Mouse (Mus musculus) CH12.LX (cell line): Measurements from ENCODE around the gene Cacna1s. TPM values are rescaled to one million over a fixed set of nuclear protein-coding genes. Genes with fewer than 3 reads are reported as not detected.

Experiments used
- DNase-seq: peaks from one replicate; pipeline ENCODE4 v3.0.0-alpha.2; 2013; ENCODE audit errors: extremely low read depth
- H3K27ac ChIP-seq: 2 replicates; pipeline ENCODE4 v1.5.1; 2012; ENCODE audit warnings: low read depth, mild to moderate bottlenecking, control low read depth, moderate library complexity; ENCODE audit not compliant: insufficient read depth
- H3K27me3 ChIP-seq: replicated peaks from 2 replicates; pipeline ENCODE3; 2012; ENCODE audit warnings: inconsistent platforms
- H3K36me3 ChIP-seq, 2 experiments: replicated peaks in 1 of 2; 2 replicates each; pipeline versions ENCODE3 to v1.6.1; 2012; ENCODE audit warnings: inconsistent platforms in 1 of 2, low read length in 1 of 2, mild to moderate bottlenecking in 1 of 2, mixed read lengths in 1 of 2, moderate library complexity in 1 of 2; ENCODE audit not compliant: control insufficient read depth in 1 of 2, insufficient read depth in 1 of 2
- H3K4me1 ChIP-seq, 2 experiments: 2 replicates each; pipeline ENCODE4 v1.6.1; 2012; ENCODE audit warnings: inconsistent platforms in 1 of 2, moderate library complexity in 1 of 2; ENCODE audit not compliant: insufficient read depth in 2 of 2, control insufficient read depth in 1 of 2
- H3K4me2 ChIP-seq: 2 replicates; pipeline ENCODE4 v1.6.1; 2012; ENCODE audit warnings: low read depth, mild to moderate bottlenecking, control low read depth; ENCODE audit not compliant: poor library complexity, insufficient read depth, severe bottlenecking
- H3K4me3 ChIP-seq, 3 experiments: fragments of 150-350 bp in 1 of 3; sonication (generic) in 1 of 3; replicated peaks in 1 of 3; 2 replicates each; pipeline versions ENCODE3 to v1.5.1; 2011 to 2012; ENCODE audit warnings: low read depth in 2 of 3, low read length in 2 of 3, mild to moderate bottlenecking in 2 of 3, moderate library complexity in 2 of 3, control low read depth in 1 of 3, improper control_type of control experiment in 1 of 3, inconsistent platforms in 1 of 3, mixed read lengths in 1 of 3; ENCODE audit not compliant: poor library complexity in 1 of 3
- H3K79me2 ChIP-seq: replicated peaks from 2 replicates; pipeline ENCODE4 v1.6.1; 2012; ENCODE audit warnings: mild to moderate bottlenecking, moderate library complexity; ENCODE audit not compliant: control insufficient read depth, poor library complexity, insufficient read depth, severe bottlenecking; ENCODE audit errors: extremely low read depth
- H3K9ac ChIP-seq: 2 replicates; pipeline ENCODE4 v1.6.1; 2012; ENCODE audit warnings: low read depth, mild to moderate bottlenecking, control low read depth, moderate library complexity; ENCODE audit not compliant: insufficient read depth
- H3K9me3 ChIP-seq: replicated peaks from 2 replicates; pipeline ENCODE3; 2012; ENCODE audit warnings: low read length, inconsistent platforms, mixed read lengths
- BHLHE40 ChIP-seq: IDR thresholded peaks from 2 replicates; pipeline ENCODE4 v1.6.1; 2011; ENCODE audit warnings: mild to moderate bottlenecking, low read depth, low read length, improper control_type of control experiment
- CHD1 ChIP-seq: IDR thresholded peaks from 2 replicates; pipeline ENCODE4 v1.6.1; 2012; ENCODE audit warnings: low read depth, low read length, improper control_type of control experiment, inconsistent platforms
- CHD2 ChIP-seq: IDR thresholded peaks from 2 replicates; pipeline ENCODE4 v1.6.1; 2011; ENCODE audit warnings: low read length, improper control_type of control experiment
- ELF1 ChIP-seq: IDR thresholded peaks from 2 replicates; pipeline ENCODE4 v1.6.1; 2014; ENCODE audit warnings: low read depth, mild to moderate bottlenecking, inconsistent platforms, low read length, improper control_type of control experiment
- EP300 ChIP-seq: IDR thresholded peaks from 2 replicates; pipeline ENCODE4 v1.6.1; 2011; ENCODE audit warnings: low read length, improper control_type of control experiment
- ETS1 ChIP-seq: conservative IDR thresholded peaks from 2 replicates; pipeline ENCODE4 v1.6.1; 2012; ENCODE audit warnings: low read depth, mild to moderate bottlenecking, inconsistent platforms, low read length, improper control_type of control experiment, moderate library complexity
- GABPA ChIP-seq: IDR thresholded peaks from 2 replicates; pipeline ENCODE4 v1.6.1; 2012; ENCODE audit warnings: low read depth, low read length, improper control_type of control experiment, inconsistent platforms; ENCODE audit not compliant: insufficient replicate concordance
- HCFC1 ChIP-seq: IDR thresholded peaks from 2 replicates; pipeline ENCODE4 v1.6.1; 2012; ENCODE audit warnings: low read depth, mild to moderate bottlenecking, inconsistent platforms, low read length, improper control_type of control experiment
- JUND ChIP-seq: conservative IDR thresholded peaks from 2 replicates; pipeline ENCODE4 v1.6.1; 2011; ENCODE audit warnings: low read depth, low read length, improper control_type of control experiment
- KAT2A ChIP-seq: IDR thresholded peaks from 2 replicates; pipeline ENCODE4 v1.6.1; 2012; ENCODE audit warnings: low read length, improper control_type of control experiment, inconsistent platforms; ENCODE audit not compliant: insufficient replicate concordance
- MAFK ChIP-seq: IDR thresholded peaks from 2 replicates; pipeline ENCODE4 v1.6.1; 2011; ENCODE audit warnings: low read length, improper control_type of control experiment; ENCODE audit not compliant: insufficient replicate concordance
- MAX ChIP-seq: IDR thresholded peaks from 2 replicates; pipeline ENCODE4 v1.6.1; 2011; ENCODE audit warnings: low read length, improper control_type of control experiment
- MAZ ChIP-seq: IDR thresholded peaks from 2 replicates; pipeline ENCODE4 v1.6.1; 2012; ENCODE audit warnings: low read depth, mild to moderate bottlenecking, inconsistent platforms, low read length, improper control_type of control experiment, moderate library complexity
- MEF2A ChIP-seq: IDR thresholded peaks from 2 replicates; pipeline ENCODE4 v1.6.1; 2014; ENCODE audit warnings: low read depth, mild to moderate bottlenecking, inconsistent platforms, low read length, improper control_type of control experiment, borderline replicate concordance
- MXI1 ChIP-seq: IDR thresholded peaks from 2 replicates; pipeline ENCODE4 v1.6.1; 2011; ENCODE audit warnings: mild to moderate bottlenecking, low read depth, low read length, improper control_type of control experiment
- MYC ChIP-seq: IDR thresholded peaks from 2 replicates; pipeline ENCODE4 v1.6.1; 2011; ENCODE audit warnings: low read depth, mild to moderate bottlenecking, improper control_type of control experiment, low read length
- NELFE ChIP-seq: IDR thresholded peaks from 2 replicates; pipeline ENCODE4 v1.6.1; 2011; ENCODE audit warnings: low read depth, low read length, improper control_type of control experiment
- NRF1 ChIP-seq: IDR thresholded peaks from 2 replicates; pipeline ENCODE4 v1.6.1; 2014; ENCODE audit warnings: low read depth, mild to moderate bottlenecking, inconsistent platforms, low read length, improper control_type of control experiment, moderate library complexity
- PAX5 ChIP-seq: IDR thresholded peaks from 2 replicates; pipeline ENCODE4 v1.6.1; 2012; ENCODE audit warnings: low read length, inconsistent platforms, mixed read lengths
- POLR2A ChIP-seq: IDR thresholded peaks from 2 replicates; pipeline ENCODE4 v1.6.1; 2011; ENCODE audit warnings: low read depth, mild to moderate bottlenecking, improper control_type of control experiment, low read length
- POLR2AphosphoS2 ChIP-seq: IDR thresholded peaks from 2 replicates; pipeline ENCODE4 v1.6.1; 2011; ENCODE audit warnings: low read depth, low read length, improper control_type of control experiment
- RAD21 ChIP-seq: IDR thresholded peaks from 2 replicates; pipeline ENCODE4 v1.6.1; 2011; ENCODE audit warnings: low read depth, mild to moderate bottlenecking, low read length, improper control_type of control experiment, moderate library complexity
- RCOR1 ChIP-seq: conservative IDR thresholded peaks from 2 replicates; pipeline ENCODE4 v1.6.1; 2012; ENCODE audit warnings: low read depth, mild to moderate bottlenecking, inconsistent platforms, low read length, improper control_type of control experiment
- SIN3A ChIP-seq: IDR thresholded peaks from 2 replicates; pipeline ENCODE4 v1.6.1; 2012; ENCODE audit warnings: low read length, improper control_type of control experiment, inconsistent platforms
- SMC3 ChIP-seq: IDR thresholded peaks from 2 replicates; pipeline ENCODE4 v1.6.1; 2011; ENCODE audit warnings: low read depth, low read length, improper control_type of control experiment
- TBP ChIP-seq: conservative IDR thresholded peaks from 2 replicates; pipeline ENCODE4 v1.6.1; 2011; ENCODE audit warnings: low read depth, low read length, improper control_type of control experiment
- TCF12 ChIP-seq: IDR thresholded peaks from 2 replicates; pipeline ENCODE4 v1.6.1; 2014; ENCODE audit warnings: low read depth, mild to moderate bottlenecking, inconsistent platforms, low read length, improper control_type of control experiment
- USF1 ChIP-seq: IDR thresholded peaks from 2 replicates; pipeline ENCODE4 v1.6.1; 2014; ENCODE audit warnings: low read depth, mild to moderate bottlenecking, inconsistent platforms, low read length, improper control_type of control experiment
- USF2 ChIP-seq: conservative IDR thresholded peaks from 2 replicates; pipeline ENCODE4 v1.6.1; 2011; ENCODE audit warnings: low read depth, low read length, improper control_type of control experiment
- ZKSCAN1 ChIP-seq: IDR thresholded peaks from 2 replicates; pipeline ENCODE4 v1.6.1; 2012; ENCODE audit warnings: low read depth, inconsistent platforms, low read length, improper control_type of control experiment, borderline replicate concordance
- ZMIZ1 ChIP-seq: IDR thresholded peaks from 2 replicates; pipeline ENCODE4 v1.6.1; 2012; ENCODE audit warnings: low read depth, mild to moderate bottlenecking, inconsistent platforms, low read length, improper control_type of control experiment
- ZNF384 ChIP-seq: IDR thresholded peaks from 2 replicates; pipeline ENCODE4 v1.6.1; 2012; ENCODE audit warnings: low read depth, low read length, improper control_type of control experiment, inconsistent platforms
- dilution Hi-C: fragments of 300-500 bp; cut with MboI; formaldehyde crosslinking; loops from 2 replicates; pipeline ENCODE4 v1.14.3; 2020; ENCODE audit warnings: low sequenced_read_pairs; ENCODE audit not compliant: extremely low pct_unique_long_range_greater_than_20kb, extremely low pct_ligation_motif_present
- in situ Hi-C: fragments of 300-500 bp; cut with MboI; formaldehyde crosslinking; loops from 3 replicates; pipeline ENCODE4 v1.14.3; 2019; ENCODE audit warnings: low sequenced_read_pairs, low pct_ligation_motif_present, low pct_unique_long_range_greater_than_20kb, mixed read lengths
- polyA plus RNA-seq: library from polyadenylated mRNA; unstranded; fragments of >175 nt; gene quantifications from 2 replicates; pipeline ENCODE4 v1.2.1, GENCODE M21; 2012; ENCODE audit warnings: low read depth; ENCODE audit not compliant: insufficient read length
- total RNA-seq, 2 experiments: library from RNA; depleted of rRNA; stranded (reverse); fragments of 300-350 nt in 1 of 2; fragments of >200 nt in 1 of 2; gene quantifications; 2 replicates each; pipeline ENCODE4 v1.2.3; 2012 to 2014

Gene Cacna1s
- total and polyA plus RNA-seq, 3 experiments, result 33.9 to 90.0 (median 61.7) TPM

DNA sequence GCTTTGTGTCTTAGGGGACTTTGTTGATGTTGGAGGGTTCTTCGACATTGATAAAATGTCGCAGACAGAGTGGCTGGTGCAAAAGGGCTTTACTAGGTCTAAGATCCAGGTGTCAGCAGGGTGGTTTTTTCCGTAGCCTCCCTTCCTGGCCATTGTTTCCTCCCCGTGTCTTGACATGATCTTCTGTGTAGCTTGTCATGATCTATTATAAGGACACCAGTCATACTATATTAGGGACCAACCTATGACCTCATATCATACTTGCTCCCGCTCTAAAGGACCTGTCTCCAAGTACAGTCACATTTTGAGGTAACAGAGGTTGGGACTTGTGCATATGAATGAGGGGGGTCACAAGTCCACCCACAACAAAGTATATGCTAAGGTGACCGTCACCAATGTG is 108.4 kb downstream of the Cacna1s start (continued):
- no peak for TF ChIP-seq ZNF384
- TF ChIP-seq USF2, result no peak
- TF ChIP-seq NELFE, result no peak
- TF ChIP-seq TCF12, result no peak
- no peak for TF ChIP-seq POLR2AphosphoS2
- TF ChIP-seq MAFK, result 0 out of 2 replicates have a peak, but pooled peaks have one; percentile 10
- TF ChIP-seq SMC3, result no peak
- TF ChIP-seq ZMIZ1, result no peak
- TF ChIP-seq ZKSCAN1, result no peak
- 0 out of 2 replicates have a peak, but pooled peaks have one; percentile 8 for TF ChIP-seq CHD1
- TF ChIP-seq USF1, result no peak
- peak; percentile 91 for TF ChIP-seq MEF2A
- no peak for TF ChIP-seq KAT2A
- no peak for TF ChIP-seq MAX
- TF ChIP-seq MXI1, result peak; percentile 19; the same call in 1 of the 2 replicates
- no peak for TF ChIP-seq GABPA
- TF ChIP-seq RAD21, result no peak; the same call in 1 of the 2 replicates

DNA sequence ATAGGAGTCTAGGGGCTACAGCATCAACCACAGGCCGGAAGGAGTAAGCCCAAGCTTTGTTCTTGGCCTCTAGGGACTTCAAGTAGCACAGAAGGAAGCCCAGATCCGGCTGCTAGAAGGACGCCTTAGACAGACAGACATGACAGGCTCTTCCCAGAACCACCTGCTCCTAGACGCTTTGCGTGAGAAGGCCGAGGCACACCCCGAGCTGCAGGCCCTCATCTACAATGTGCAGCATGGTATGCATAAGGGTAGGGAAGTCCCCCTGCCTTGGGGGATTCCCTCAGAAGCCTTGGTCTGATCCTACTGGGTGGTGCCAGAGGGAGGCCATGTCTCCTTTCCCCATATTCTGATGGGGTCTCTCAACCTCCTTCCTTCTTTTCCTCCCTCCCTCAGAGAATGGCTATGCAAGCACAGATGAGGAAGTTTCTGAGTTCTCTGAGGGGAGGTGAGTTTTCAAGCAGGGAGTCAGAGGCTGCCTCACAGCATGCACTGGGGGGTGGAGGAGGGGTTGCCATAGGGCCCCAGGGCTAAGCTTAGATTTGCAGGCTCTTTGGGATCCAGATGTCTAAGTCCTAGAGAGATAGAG is 108.9 kb downstream of the Cacna1s start:
- peak overlapping the region; percentile 60 for H3K4me2 ChIP-seq
- DNase-seq, result peak; percentile 97
- in situ Hi-C loops (loop anchor here (5.0 kb wide), 1 partner anchor 34 kb away; no protein-coding TSS in a partner anchor), dilution Hi-C loops (no loop called here)
- peak overlapping the region; percentile 73 for H3K9ac ChIP-seq
- H3K27ac ChIP-seq, result peak overlapping the region; percentile 97
- peaks cover 41 to 67% of the 10 kb centered on the region in 2 experiments for H3K4me1 ChIP-seq
- peaks cover 75 to 83% of the 10 kb centered on the region in 2 experiments for H3K36me3 ChIP-seq
- peak overlapping the region in 2 of 3 experiments; percentile 15 to 27 for H3K4me3 ChIP-seq
- no peaks in the 10 kb centered on the region for H3K27me3 ChIP-seq
- no peaks in the 10 kb centered on the region for H3K9me3 ChIP-seq
- no peaks in the 10 kb centered on the region; the same call in 1 of the 2 replicates for H3K79me2 ChIP-seq
- TF ChIP-seq ETS1 (peak; percentile 88), ZNF384 (no peak), RAD21 (no peak; the same call in 1 of the 2 replicates), CHD2 (peak; percentile 71), KAT2A (0 out of 2 replicates have a peak, but pooled peaks have one; percentile 53), MAX (peak; percentile 74), NELFE (0 out of 2 replicates have a peak, but pooled peaks have one; percentile 49), TBP (no peak; the same call in 1 of the 2 replicates), RCOR1 (peak; percentile 51; the same call in 1 of the 2 replicates), MEF2A (peak; percentile 69), MAZ (peak; percentile 89), SMC3 (no peak; the same call in 1 of the 2 replicates), MXI1 (peak; percentile 70), CHD1 (peak; percentile 62; the same call in 1 of the 2 replicates), POLR2A (peak; percentile 45; the same call in 1 of the 2 replicates), PAX5 (no peak), JUND (peak; percentile 46; the same call in 1 of the 2 replicates), MYC (peak; percentile 79), TCF12 (peak; percentile 79), BHLHE40 (peak; percentile 84), POLR2AphosphoS2 (no peak), SIN3A (peak; percentile 97), EP300 (peak; percentile 81), USF1 (no peak), NRF1 (peak; percentile 36), ZMIZ1 (peak; percentile 62; the same call in 1 of the 2 replicates), HCFC1 (peak; percentile 38; the same call in 1 of the 2 replicates), ELF1 (peak; percentile 66), ZKSCAN1 (no peak)
